Mouse (Mus musculus) megakaryocyte progenitor cell, adult 5-6 weeks (primary cell): ENCODE measurements around the gene Cdk5r1. TPM values are rescaled to one million over a fixed set of nuclear protein-coding genes. Genes with fewer than 3 reads are reported as not detected.

Experiments used
- ATAC-seq: replicated peaks from 2 replicates; pipeline ENCODE4 v1.8.0; 2016; ENCODE audit warnings: mild to moderate bottlenecking, moderate TSS enrichment, inconsistent platforms; ENCODE audit not compliant: poor library complexity
- total RNA-seq, 2 experiments: library from RNA; stranded (forward) in 1 of 2; stranded (reverse) in 1 of 2; fragments of 157-497, 149-512 nt in 1 of 2; fragments of 200-1000 nt in 1 of 2; gene quantifications; 2 replicates each; pipeline versions ENCODE4 v1.2.3 to v1.2.4; 2015 to 2017

Cdk5r1 gene
- total RNA-seq, 2 experiments from 2014 or later: 5.5 to 5.8 TPM

- no peak for ATAC-seq
Observed at GRCm38 (mm10) chr11:80479906-80480866, 3.4 kb downstream of the Cdk5r1 start.

- ATAC-seq: no peak
Observed at GRCm38 (mm10) chr11:80481409-80482050, 4.7 kb downstream of the Cdk5r1 start.

GRCm38 (mm10) chr11:80482347-80482746 lies 5.5 kb downstream of the Cdk5r1 start:
- no peak for ATAC-seq

- no peak for ATAC-seq
Observed at GRCm38 (mm10) chr11:80482921-80483320, 6.1 kb downstream of the Cdk5r1 start.

GRCm38 (mm10) chr11:80483536-80484067 lies 6.8 kb downstream of the Cdk5r1 start:
- ATAC-seq: no peak

- no peak for ATAC-seq
Observed at GRCm38 (mm10) chr11:80484191-80484791, 7.5 kb downstream of the Cdk5r1 start.

GRCm38 (mm10) chr11:80485120-80485551 lies 8.3 kb downstream of the Cdk5r1 start:
- ATAC-seq: no peak

GRCm38 (mm10) chr11:80485622-80486206 lies 8.9 kb downstream of the Cdk5r1 start:
- no peak for ATAC-seq

- no peak for ATAC-seq
Observed at GRCm38 (mm10) chr11:80487904-80488587, 11.2 kb downstream of the Cdk5r1 start.

- no peak for ATAC-seq
Observed at GRCm38 (mm10) chr11:80489172-80489881, 12.5 kb downstream of the Cdk5r1 start.

GRCm38 (mm10) chr11:80489882-80490196 lies 13.0 kb downstream of the Cdk5r1 start:
- peak; percentile 84 for ATAC-seq

GRCm38 (mm10) chr11:80490831-80491230 lies 14.0 kb downstream of the Cdk5r1 start:
- no peak for ATAC-seq

- ATAC-seq: no peak
Observed at GRCm38 (mm10) chr11:80493186-80493585, 16.4 kb downstream of the Cdk5r1 start.

GRCm38 (mm10) chr11:80494852-80495251 lies 18.0 kb downstream of the Cdk5r1 start:
- ATAC-seq: peak; percentile 54

- ATAC-seq: no peak
Observed at GRCm38 (mm10) chr11:80495972-80496371, 19.1 kb downstream of the Cdk5r1 start.

- no peak for ATAC-seq
Observed at GRCm38 (mm10) chr11:80496640-80497039, 19.8 kb downstream of the Cdk5r1 start.

- no peak for ATAC-seq
Observed at GRCm38 (mm10) chr11:80497225-80497919, 20.5 kb downstream of the Cdk5r1 start.

- no peak for ATAC-seq
Observed at GRCm38 (mm10) chr11:80498328-80499070, 21.7 kb downstream of the Cdk5r1 start.
